Mouse (Mus musculus) stomach, postnatal 0 days (tissue): ENCODE measurements at regions not wholly inside any gene's neighbourhood (a gene's known extent, or its start where the extent isn't known, plus 50 kb on each side); places are given as distances from the start of the nearest gene placed in this dataset.

ENCODE experiments used
- ATAC-seq: fragments of 200-750 bp; cut with Nextera tagmentation; 2 replicates; pipeline ENCODE4 v1.8.0; 2017; ENCODE audit not compliant: low FRiP score, low TSS enrichment
- DNase-seq: peaks from one replicate; pipeline ENCODE4 v3.0.0-alpha.2; 2016; ENCODE audit warnings: low spot score
- H3K27ac ChIP-seq: fragments of 300-500 bp; sonication (generic); replicated peaks from 2 replicates; pipeline ENCODE4 v1.5.1; 2014; ENCODE audit warnings: mild to moderate bottlenecking, control low read depth
- H3K27me3 ChIP-seq: fragments of 300-500 bp; sonication (generic); 2 replicates; pipeline ENCODE4 v1.6.1; 2014; ENCODE audit warnings: low read length; ENCODE audit not compliant: control insufficient read depth, insufficient read depth
- H3K36me3 ChIP-seq: fragments of 300-500 bp; sonication (generic); 2 replicates; pipeline ENCODE4 v1.6.1; 2014; ENCODE audit warnings: low read length, mixed read lengths; ENCODE audit not compliant: control insufficient read depth, insufficient read depth
- H3K4me1 ChIP-seq: fragments of 300-500 bp; sonication (generic); replicated peaks from 2 replicates; pipeline ENCODE4 v1.6.1; 2014; ENCODE audit warnings: antibody characterized with exemption; ENCODE audit not compliant: control insufficient read depth, insufficient read depth
- H3K4me2 ChIP-seq: fragments of 300-500 bp; sonication (generic); replicated peaks from 2 replicates; pipeline ENCODE4 v1.6.1; 2014; ENCODE audit warnings: low read depth, mild to moderate bottlenecking, control low read depth, moderate library complexity
- H3K4me3 ChIP-seq: fragments of 300-500 bp; sonication (generic); 2 replicates; pipeline ENCODE4 v1.5.1; 2014; ENCODE audit warnings: low read depth, low read length, control low read depth
- H3K9ac ChIP-seq: fragments of 300-500 bp; sonication (generic); 2 replicates; pipeline ENCODE4 v1.6.1; 2014; ENCODE audit warnings: mild to moderate bottlenecking, low read length, control low read depth, mixed read lengths
- H3K9me3 ChIP-seq: fragments of 300-500 bp; sonication (generic); 2 replicates; pipeline ENCODE4 v1.6.1; 2016; ENCODE audit warnings: low read length; ENCODE audit not compliant: control insufficient read depth
- CTCF ChIP-seq: IDR thresholded peaks from 2 replicates; pipeline ENCODE4 v1.5.1; 2016; ENCODE audit warnings: antibody characterized with exemption, low read depth, mild to moderate bottlenecking, moderate library complexity
- EP300 ChIP-seq: optimal IDR thresholded peaks from 2 replicates; pipeline ENCODE3; 2016; ENCODE audit warnings: antibody characterized with exemption
- WGBS: fragments of 180-500 bp; shearing (Covaris S2); extraction: QIAGEN DNeasy Blood & Tissue Kit; methylation state at CpG from one replicate; pipeline ENCODE4 v1.1.7; 2014; 5-methylcytosine and 5-hydroxymethylcytosine counted together

DNA sequence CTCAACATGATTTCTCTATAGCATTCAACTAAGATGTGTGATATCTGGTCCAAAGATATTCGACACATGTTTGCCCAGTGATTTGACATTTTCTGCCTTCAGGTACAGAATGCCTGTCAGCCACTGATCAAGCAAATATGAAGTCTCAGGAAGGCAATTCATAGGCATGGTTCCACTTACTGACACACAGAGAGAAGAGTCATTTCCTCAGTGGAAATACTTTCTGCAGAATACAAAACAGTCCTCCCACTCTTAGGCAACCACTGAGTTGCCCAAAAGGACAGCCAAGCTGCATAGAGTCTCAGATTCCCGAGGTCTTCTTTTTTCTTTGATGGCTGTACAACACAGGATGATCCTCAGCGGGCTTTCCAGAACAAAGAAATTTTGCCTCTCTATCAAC, 110.9 kb downstream of the Ndufa4 start:
- Histone ChIP-seq H3K4me2 (no peak overlapping the region), H3K9me3 (no peaks in the 10 kb centered on the region), H3K36me3 (no peaks in the 10 kb centered on the region), H3K27ac (no peak overlapping the region), H3K4me3 (no peak overlapping the region), H3K9ac (no peak overlapping the region), H3K27me3 (no peaks in the 10 kb centered on the region), H3K4me1 (no peaks in the 10 kb centered on the region)
- no peak for TF ChIP-seq CTCF
- no peak for TF ChIP-seq EP300
- ATAC-seq (no peak), DNase-seq (no peak)
- 68% methylated on average over 3 of the region's 3 CpGs for WGBS

DNA sequence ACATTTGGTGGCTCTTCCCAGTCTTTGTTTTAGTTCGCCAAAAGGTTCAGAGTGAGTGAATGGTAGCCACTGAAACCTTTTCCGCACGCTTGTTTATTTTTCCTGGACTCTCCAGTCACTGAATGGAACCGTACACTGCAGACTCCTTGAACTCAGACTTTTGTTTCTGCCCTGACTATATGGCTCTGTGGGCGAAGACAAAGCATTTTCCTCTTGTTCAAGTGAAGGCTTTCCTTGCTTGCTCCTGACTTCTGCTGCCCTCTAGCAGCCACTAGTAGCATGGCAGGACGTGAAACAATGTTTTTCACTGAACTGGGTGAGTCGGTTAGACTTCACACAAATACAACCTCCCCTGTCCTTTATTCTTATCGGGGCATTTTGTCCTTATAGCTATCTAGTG, 113.9 kb downstream of the Ndufa4 start:
- 31% methylated on average over 8 of the region's 8 CpGs for WGBS

GRCm38 (mm10) chr6:11792186-11792585, 115.1 kb downstream of the Ndufa4 start:
- no peak overlapping the region for H3K9ac ChIP-seq
- no peak overlapping the region for H3K27ac ChIP-seq
- no peaks in the 10 kb centered on the region for H3K9me3 ChIP-seq
- no peak for TF ChIP-seq CTCF
- no peak for TF ChIP-seq EP300
- ATAC-seq (no peak), DNase-seq (no peak)
- H3K4me3 ChIP-seq = no peak overlapping the region
- no peaks in the 10 kb centered on the region for H3K4me1 ChIP-seq
- no peaks in the 10 kb centered on the region for H3K36me3 ChIP-seq
- no peak overlapping the region for H3K4me2 ChIP-seq
- WGBS = 86% methylated on average over 3 of the region's 3 CpGs
- H3K27me3 ChIP-seq = no peaks in the 10 kb centered on the region

More for the DNA sequence above, 113.9 kb downstream of the Ndufa4 start:
- ATAC-seq (no peak), DNase-seq (peak; percentile 13)
- Histone ChIP-seq H3K4me3 (no peak overlapping the region), H3K4me1 (no peaks in the 10 kb centered on the region), H3K36me3 (no peaks in the 10 kb centered on the region), H3K9me3 (no peaks in the 10 kb centered on the region), H3K27ac (no peak overlapping the region), H3K4me2 (no peak overlapping the region), H3K9ac (no peak overlapping the region), H3K27me3 (no peaks in the 10 kb centered on the region)
- TF ChIP-seq CTCF (peak; percentile 86), EP300 (no peak)

DNA sequence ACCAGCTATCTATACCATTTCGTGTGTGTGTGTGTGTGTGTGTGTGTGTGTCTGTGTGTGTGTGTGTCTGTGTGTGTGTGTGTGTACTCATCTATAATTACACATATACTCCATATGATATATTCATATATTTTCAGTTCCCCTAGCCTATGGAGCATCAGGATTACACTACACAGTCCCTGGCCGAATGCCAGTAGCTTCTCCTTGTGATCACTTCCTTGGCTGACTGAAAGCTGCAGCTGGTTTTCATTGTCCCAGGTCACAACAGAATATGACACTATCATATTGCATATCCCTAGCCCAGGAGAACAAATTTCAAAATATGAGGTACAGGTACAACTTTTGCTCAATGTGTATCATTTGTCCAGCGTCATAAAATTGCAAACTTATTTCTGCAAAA, 116.2 kb downstream of the Ndufa4 start:
- Histone ChIP-seq H3K27me3 (no peaks in the 10 kb centered on the region), H3K27ac (no peak overlapping the region), H3K9ac (no peak overlapping the region), H3K36me3 (no peaks in the 10 kb centered on the region), H3K4me3 (no peak overlapping the region), H3K4me1 (no peaks in the 10 kb centered on the region), H3K4me2 (no peak overlapping the region), H3K9me3 (no peaks in the 10 kb centered on the region)
- 75% methylated on average over 3 of the region's 3 CpGs for WGBS
- DNase-seq = no peak
- TF ChIP-seq CTCF = no peak
- no peak for TF ChIP-seq EP300
- no peak for ATAC-seq

- 83% methylated on average over 3 of the region's 3 CpGs for WGBS
- Histone ChIP-seq H3K9me3 (no peaks in the 10 kb centered on the region), H3K4me1 (no peaks in the 10 kb centered on the region), H3K9ac (no peak overlapping the region), H3K4me3 (no peak overlapping the region), H3K36me3 (no peaks in the 10 kb centered on the region), H3K27me3 (no peaks in the 10 kb centered on the region), H3K4me2 (no peak overlapping the region), H3K27ac (no peak overlapping the region)
- no peak for DNase-seq
- no peak for TF ChIP-seq CTCF
- TF ChIP-seq EP300 = no peak
- ATAC-seq = no peak
Observed at GRCm38 (mm10) chr6:11773992-11774391, 133.3 kb downstream of the Ndufa4 start.

GRCm38 (mm10) chr6:11762912-11763311, 144.4 kb downstream of the Ndufa4 start:
- Histone ChIP-seq H3K9ac (no peak overlapping the region), H3K4me2 (no peak overlapping the region), H3K4me1 (no peaks in the 10 kb centered on the region), H3K4me3 (no peak overlapping the region), H3K36me3 (no peaks in the 10 kb centered on the region), H3K27me3 (no peaks in the 10 kb centered on the region), H3K9me3 (no peaks in the 10 kb centered on the region), H3K27ac (no peak overlapping the region)
- ATAC-seq (no peak), DNase-seq (no peak)
- TF ChIP-seq EP300 (no peak), CTCF (no peak)

DNA sequence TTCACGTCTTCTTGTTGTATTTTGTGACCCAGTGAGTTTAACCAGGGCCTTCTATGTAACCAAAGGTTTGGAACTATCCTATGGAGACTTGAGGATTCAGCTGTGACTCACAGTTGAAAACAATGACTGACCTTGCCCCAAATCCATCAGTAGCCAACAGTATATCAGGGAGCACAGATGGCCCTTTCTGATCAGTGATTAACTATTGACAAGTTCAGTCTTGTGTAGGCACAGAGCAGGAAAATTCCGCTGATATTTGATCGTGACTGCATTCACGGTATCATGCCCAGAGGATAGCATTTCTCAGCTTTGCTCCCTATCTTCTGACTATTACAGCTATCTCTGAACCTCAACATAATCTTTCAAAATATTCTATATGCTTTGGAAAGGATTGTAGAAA, 169.6 kb downstream of the Ndufa4 start:
- no peak for DNase-seq
- no peaks in the 10 kb centered on the region for H3K27me3 ChIP-seq
- no peak overlapping the region for H3K9ac ChIP-seq
- no peak overlapping the region for H3K4me2 ChIP-seq
- H3K4me3 ChIP-seq = no peak overlapping the region
- H3K27ac ChIP-seq = no peak overlapping the region
- H3K9me3 ChIP-seq = no peaks in the 10 kb centered on the region
- no peak for ATAC-seq
- WGBS = 77% methylated on average over 4 of the region's 4 CpGs
- no peaks in the 10 kb centered on the region for H3K4me1 ChIP-seq
- TF ChIP-seq CTCF (no peak), EP300 (no peak)
- no peaks in the 10 kb centered on the region for H3K36me3 ChIP-seq
